ENCODE assay signal across 17 mouse cellular contexts in the genomic region with DNA sequence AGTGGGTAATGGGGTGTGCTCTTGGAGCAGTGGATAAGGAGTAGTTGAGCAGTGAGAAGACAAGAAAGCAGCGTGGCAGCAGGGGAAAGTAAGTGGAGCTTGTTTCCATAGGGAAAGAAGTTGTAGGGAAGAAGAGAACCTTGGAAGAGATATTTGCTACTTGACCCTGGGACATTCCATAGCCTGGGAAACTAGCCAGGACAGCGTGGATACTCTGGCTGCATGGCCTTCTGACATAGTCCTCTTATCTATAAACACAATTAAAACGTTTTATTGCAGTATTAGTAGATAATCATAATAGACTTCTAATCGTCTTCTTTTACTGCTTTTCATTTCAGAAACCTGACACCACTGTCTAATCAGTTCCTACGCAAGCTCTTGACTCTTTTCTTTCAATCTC.
DNase-seq lines count a peak whose midpoint lies in the region; ATAC-seq and TF ChIP-seq lines count a peak whose summit lies in the region.
"Had no signal": no experiment of that assay in that cellular context is flagged by ENCODE, and none has a peak within 500 bp of the region (broad histone marks: within the 10 kb centered on the region; RNA-seq: fewer than 3 reads in every experiment).

No protein-coding gene starts in this region.

- WGBS in heart, postnatal 0 days, result 15% methylated on average over 5 of the region's 5 CpGs
- 45% methylated on average over 5 of the region's 5 CpGs for WGBS in heart, embryonic 10.5 days
- WGBS in lung, embryonic 16.5 days, result 37% methylated on average over 5 of the region's 5 CpGs

- intact Hi-C loops in heart, postnatal 10 days (cut with DNase I), result no loop called here

- no peaks in the 10 kb centered on the region for H3K9me3 ChIP-seq in heart, postnatal 0 days (replicated peaks; ENCODE audit: control insufficient read depth, low read length)
- H3K9me3 ChIP-seq in heart, embryonic 10.5 days, result no peaks in the 10 kb centered on the region
- no peaks in the 10 kb centered on the region for H3K9me3 ChIP-seq in lung, embryonic 16.5 days (ENCODE audit: control insufficient read depth, low read length)
- H3K9me3 ChIP-seq: embryonic facial prominence, embryonic 12.5 days; hindbrain, embryonic 13.5 days; intestine, embryonic 15.5 days; midbrain, embryonic 12.5 days had no signal

- no peak for ATAC-seq in heart, postnatal 0 days (ENCODE audit: insufficient read depth, low read depth)
- ATAC-seq in lung, embryonic 16.5 days (ENCODE audit: low read depth), result peak; percentile 41; the same call in 1 of the 2 replicates
- ATAC-seq: forebrain, embryonic 16.5 days; intestine, embryonic 15.5 days; liver, postnatal 0 days had no signal

- no peak for TF ChIP-seq CTCF in heart, postnatal 0 days (IDR thresholded peaks at IDR 0.05; ENCODE audit: low read depth)

- H3K9ac ChIP-seq in heart, postnatal 0 days (replicated peaks; ENCODE audit: low read depth, low read length), result no peak overlapping the region
- H3K9ac ChIP-seq in lung, embryonic 16.5 days (ENCODE audit: low read length), result no peak overlapping the region
- H3K9ac ChIP-seq: embryonic facial prominence, embryonic 12.5 days; hindbrain, embryonic 13.5 days; intestine, embryonic 15.5 days; liver, postnatal 0 days; midbrain, embryonic 12.5 days had no signal

- H3K4me1 ChIP-seq in heart, postnatal 0 days (ENCODE audit: control insufficient read depth, insufficient read depth), result no peaks in the 10 kb centered on the region
- H3K4me1 ChIP-seq in heart, embryonic 10.5 days, result no peaks in the 10 kb centered on the region
- no peaks in the 10 kb centered on the region for H3K4me1 ChIP-seq in lung, embryonic 16.5 days (replicated peaks; ENCODE audit: control insufficient read depth, insufficient read depth, low read length)
- H3K4me1 ChIP-seq: embryonic facial prominence, embryonic 12.5 days; hindbrain, embryonic 13.5 days; intestine, embryonic 15.5 days; midbrain, embryonic 12.5 days had no signal

- no peaks in the 10 kb centered on the region for H3K27me3 ChIP-seq in heart, postnatal 0 days (ENCODE audit: control insufficient read depth, insufficient read depth, low read length)
- H3K27me3 ChIP-seq in heart, embryonic 10.5 days (ENCODE audit: insufficient read depth, poor library complexity, severe bottlenecking), result no peaks in the 10 kb centered on the region
- no peaks in the 10 kb centered on the region for H3K27me3 ChIP-seq in lung, embryonic 16.5 days (ENCODE audit: control insufficient read depth, insufficient read depth, low read depth, low read length)
- H3K27me3 ChIP-seq: embryonic facial prominence, embryonic 12.5 days; hindbrain, embryonic 13.5 days; intestine, embryonic 15.5 days; midbrain, embryonic 12.5 days had no signal

- no peak overlapping the region for H3K4me2 ChIP-seq in heart, postnatal 0 days (ENCODE audit: low read depth, low read length)
- no peak overlapping the region for H3K4me2 ChIP-seq in lung, embryonic 16.5 days (ENCODE audit: low read depth, low read length)
- H3K4me2 ChIP-seq: embryonic facial prominence, embryonic 12.5 days; hindbrain, embryonic 13.5 days; intestine, embryonic 15.5 days; midbrain, embryonic 12.5 days had no signal

- no peak overlapping the region for H3K27ac ChIP-seq in heart, postnatal 0 days (ENCODE audit: low read depth)
- no peak overlapping the region for H3K27ac ChIP-seq in heart, embryonic 10.5 days
- no peak overlapping the region for H3K27ac ChIP-seq in lung, embryonic 16.5 days (ENCODE audit: low read length)
- H3K27ac ChIP-seq: embryonic facial prominence, embryonic 12.5 days; gastrocnemius, adult 2 months; hindbrain, embryonic 13.5 days; intestine, embryonic 15.5 days; macrophage; midbrain, embryonic 12.5 days had no signal

- no peaks in the 10 kb centered on the region for H3K36me3 ChIP-seq in heart, postnatal 0 days (replicated peaks; ENCODE audit: control insufficient read depth, insufficient read depth, low read length)
- no peaks in the 10 kb centered on the region for H3K36me3 ChIP-seq in heart, embryonic 10.5 days
- H3K36me3 ChIP-seq in lung, embryonic 16.5 days (ENCODE audit: control insufficient read depth, insufficient read depth, low read length), result no peaks in the 10 kb centered on the region
- H3K36me3 ChIP-seq: embryonic facial prominence, embryonic 12.5 days; hindbrain, embryonic 13.5 days; intestine, embryonic 15.5 days; midbrain, embryonic 12.5 days had no signal

- no peak for TF ChIP-seq EP300 in heart, postnatal 0 days (IDR thresholded peaks at IDR 0.05; ENCODE audit: low read depth)

- DNase-seq in heart, postnatal 0 days (ENCODE audit: low spot score), result peak; percentile 7
- DNase-seq in heart, embryonic 10.5 days (ENCODE audit: low spot score), result no peak
- DNase-seq in lung, postnatal 25 days (ENCODE audit: low spot score), result no peak
- DNase-seq in adrenal gland, postnatal 14 days, result peak; percentile 11
- peak; percentile 21 to 31 for DNase-seq in heart, postnatal 10 days
- no peak for DNase-seq in frontal cortex, postnatal 14 days (ENCODE audit: low spot score in 2 of 2)
- DNase-seq: cerebellum, adult 8-10 months; gastrocnemius, adult 2 months; liver, postnatal 0 days; thymus, adult 2 months had no signal

- no peak overlapping the region for H3K4me3 ChIP-seq in heart, postnatal 0 days (ENCODE audit: low read depth, low read length)
- no peak overlapping the region for H3K4me3 ChIP-seq in heart, embryonic 10.5 days
- no peak overlapping the region for H3K4me3 ChIP-seq in lung, embryonic 16.5 days (ENCODE audit: low read length)
- H3K4me3 ChIP-seq: embryonic facial prominence, embryonic 12.5 days; gastrocnemius, adult 2 months; hindbrain, embryonic 13.5 days; intestine, embryonic 15.5 days; midbrain, embryonic 12.5 days had no signal

Comparison
In these comparisons a context has a peak if more than half of its experiments do, and no peak if none do; other contexts are left out.
1. DNase-seq: peak in heart, postnatal 0 days (single experiment), adrenal gland, postnatal 14 days (single experiment) and heart, postnatal 10 days (2 of 2); none in heart, embryonic 10.5 days (single experiment), lung, postnatal 25 days (single experiment) and frontal cortex, postnatal 14 days (0 of 2).